Mouse (Mus musculus) layer of hippocampus, adult 2 months (tissue): ENCODE measurements around the gene Clcn3. TPM values are rescaled to one million over a fixed set of nuclear protein-coding genes. Genes with fewer than 3 reads are reported as not detected.

Source experiments
- DNase-seq, 2 experiments: peaks; one replicate each; pipeline ENCODE4 v3.0.0; 2022; ENCODE audit warnings: low spot score in 2 of 2
- H3K27ac ChIP-seq: fragments of 200-600 bp; 2 replicates; pipeline ENCODE4 v1.8.1; 2022
- H3K4me3 ChIP-seq: fragments of 200-600 bp; 2 replicates; pipeline ENCODE4 v1.8.1; 2022; ENCODE audit warnings: mild to moderate bottlenecking
- CTCF ChIP-seq: fragments of 200-600 bp; conservative IDR thresholded peaks from 2 replicates; pipeline ENCODE4 v1.8.1; 2022; ENCODE audit warnings: antibody characterized with exemption, mild to moderate bottlenecking, moderate library complexity
- total RNA-seq, 2 experiments: library from RNA; stranded (reverse); gene quantifications; 2 replicates each; pipeline ENCODE4 v1.2.3; 2021

Gene Clcn3
- total RNA-seq, 2 experiments from 2014 or later, result 121 to 123 TPM

GRCm38 (mm10) chr8:60886736-60887135, 96.4 kb downstream of the Clcn3 start:
- no peak for TF ChIP-seq CTCF
- no peak overlapping the region for H3K4me3 ChIP-seq
- no peak overlapping the region for H3K27ac ChIP-seq
- DNase-seq, result no peak

GRCm38 (mm10) chr8:60883419-60884137, 99.5 kb downstream of the Clcn3 start:
- no peak for DNase-seq
- Histone ChIP-seq H3K4me3 (no peak overlapping the region), H3K27ac (no peak overlapping the region)
- TF ChIP-seq CTCF, result no peak

- TF ChIP-seq CTCF, result no peak
- H3K27ac ChIP-seq, result no peak overlapping the region
- no peak overlapping the region for H3K4me3 ChIP-seq
- no peak for DNase-seq
These were observed 104.5 kb downstream of the Clcn3 start for GRCm38 (mm10) chr8:60878617-60879016.

GRCm38 (mm10) chr8:60870231-60871193, 112.6 kb downstream of the Clcn3 start:
- no peak for TF ChIP-seq CTCF
- DNase-seq, result no peak
- no peak overlapping the region for H3K27ac ChIP-seq

GRCm38 (mm10) chr8:60869761-60870160, 113.3 kb downstream of the Clcn3 start:
- Histone ChIP-seq H3K4me3 (no peak overlapping the region), H3K27ac (no peak overlapping the region)
- no peak for DNase-seq
- TF ChIP-seq CTCF, result no peak

More at GRCm38 (mm10) chr8:60870231-60871193, 112.6 kb downstream of the Clcn3 start:
- no peak overlapping the region for H3K4me3 ChIP-seq

GRCm38 (mm10) chr8:60868236-60868965, 114.7 kb downstream of the Clcn3 start:
- Histone ChIP-seq H3K27ac (peak overlapping the region; percentile 62; the same call in 1 of the 2 replicates), H3K4me3 (no peak overlapping the region)
- DNase-seq, result no peak
- no peak for TF ChIP-seq CTCF

GRCm38 (mm10) chr8:60867468-60868115, 115.5 kb downstream of the Clcn3 start:
- no peak overlapping the region for H3K4me3 ChIP-seq
- H3K27ac ChIP-seq, result peak overlapping the region; percentile 62
- TF ChIP-seq CTCF, result no peak
- DNase-seq, result peak; percentile 45 to 47

GRCm38 (mm10) chr8:60865504-60866114, 117.5 kb downstream of the Clcn3 start:
- TF ChIP-seq CTCF, result peak; percentile 96
- no peak overlapping the region for H3K27ac ChIP-seq

GRCm38 (mm10) chr8:60864875-60865274, 118.2 kb downstream of the Clcn3 start:
- DNase-seq, result no peak
- Histone ChIP-seq H3K27ac (no peak overlapping the region), H3K4me3 (no peak overlapping the region)
- TF ChIP-seq CTCF, result no peak

More at GRCm38 (mm10) chr8:60865504-60866114, 117.5 kb downstream of the Clcn3 start:
- H3K4me3 ChIP-seq, result no peak overlapping the region
- peak; percentile 81 to 85 for DNase-seq

GRCm38 (mm10) chr8:60861783-60862182, 121.3 kb downstream of the Clcn3 start:
- Histone ChIP-seq H3K4me3 (no peak overlapping the region), H3K27ac (no peak overlapping the region)
- DNase-seq, result no peak
- TF ChIP-seq CTCF, result no peak

- no peak overlapping the region for H3K27ac ChIP-seq
- H3K4me3 ChIP-seq, result no peak overlapping the region
- no peak for DNase-seq
- no peak for TF ChIP-seq CTCF
These were observed 122.4 kb downstream of the Clcn3 start for GRCm38 (mm10) chr8:60860749-60861148.

Other genes with a start within 250 kb of the Clcn3 start
- 10 to 100 TPM; 51.8 to 52.4 TPM for gene Hpf1, start 92.9 kb downstream of the Clcn3 start, total RNA-seq
- 10 to 100 TPM; 24.5 to 30.5 TPM for gene Nek1, start 9.9 kb upstream of the Clcn3 start, total RNA-seq
- gene Sh3rf1, start 240.6 kb upstream of the Clcn3 start, total RNA-seq, result 10 to 100 TPM; 66.7 to 67.5 TPM